Mouse (Mus musculus) spleen, postnatal 10 days (tissue): ENCODE measurements around the gene Ppif.

Experiments
- DNase-seq, 2 experiments: peaks; one replicate each; pipeline ENCODE4 v3.0.0; 2021 to 2022; ENCODE audit warnings: low spot score in 2 of 2

Gene Ppif

DNA sequence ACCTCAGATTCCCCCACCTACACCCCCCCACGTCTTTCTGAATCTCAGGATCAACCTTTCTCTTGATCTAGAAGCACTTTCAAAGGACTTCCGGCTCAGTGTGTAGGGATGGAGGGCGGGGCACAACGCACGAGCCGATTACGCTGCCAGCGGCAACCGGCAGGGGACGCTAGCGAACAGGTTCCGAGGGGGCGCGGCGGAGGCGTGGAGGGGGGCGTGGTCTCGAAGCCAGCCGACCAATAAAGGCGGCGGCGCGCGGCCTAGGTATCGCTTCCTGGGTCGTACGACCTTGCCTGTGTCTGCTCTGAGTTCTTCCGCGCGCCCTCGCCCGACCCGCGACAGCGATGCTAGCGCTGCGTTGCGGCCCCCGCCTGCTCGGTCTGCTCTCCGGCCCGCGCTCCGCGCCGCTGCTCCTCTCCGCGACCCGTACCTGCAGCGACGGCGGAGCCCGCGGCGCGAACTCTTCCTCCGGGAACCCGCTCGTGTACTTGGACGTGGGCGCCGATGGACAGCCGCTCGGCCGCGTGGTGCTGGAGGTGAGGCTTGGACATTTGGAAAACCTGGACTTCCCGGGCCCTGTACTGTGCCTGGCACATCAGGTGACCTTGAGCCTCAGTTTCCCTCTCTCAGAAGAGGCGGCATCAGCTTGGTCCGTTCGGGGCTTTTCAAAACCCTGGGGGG lies at the start of gene Ppif:
Ppif (plus strand) TSS at position 267 of the 681 bp plus-strand sequence.
- peak; percentile 98 for DNase-seq

- no peak for DNase-seq
Measured at GRCm38 (mm10) chr14:25645717-25646116, 48.2 kb upstream of the Ppif start.

- peak; percentile 47 to 73 for DNase-seq
Measured at GRCm38 (mm10) chr14:25646161-25646621, 47.8 kb upstream of the Ppif start.

GRCm38 (mm10) chr14:25651131-25651530 lies 42.8 kb upstream of the Ppif start:
- no peak for DNase-seq

DNA sequence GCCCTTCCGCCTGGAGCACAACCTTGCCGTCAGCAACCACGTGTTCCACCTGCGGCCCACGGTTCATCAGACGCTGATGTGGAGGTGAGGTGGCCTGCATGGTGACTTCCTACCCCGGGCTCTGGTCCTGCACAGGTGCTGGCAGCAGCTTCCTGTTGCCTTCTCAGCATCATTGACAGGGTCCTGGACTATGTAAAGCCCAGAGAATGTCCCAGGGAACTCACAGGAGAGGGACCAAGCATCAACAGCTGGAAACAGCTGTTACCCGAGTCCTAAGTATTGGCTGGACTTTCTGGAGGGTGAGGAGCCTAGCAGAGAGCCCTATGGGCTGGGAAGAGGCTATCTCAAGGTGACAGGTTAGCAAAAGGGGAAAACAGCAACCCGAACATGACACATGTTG lies 42.0 kb upstream of the Ppif start:
- no peak for DNase-seq

GRCm38 (mm10) chr14:25654401-25655197 lies 39.4 kb upstream of the Ppif start:
- DNase-seq, result no peak

DNA sequence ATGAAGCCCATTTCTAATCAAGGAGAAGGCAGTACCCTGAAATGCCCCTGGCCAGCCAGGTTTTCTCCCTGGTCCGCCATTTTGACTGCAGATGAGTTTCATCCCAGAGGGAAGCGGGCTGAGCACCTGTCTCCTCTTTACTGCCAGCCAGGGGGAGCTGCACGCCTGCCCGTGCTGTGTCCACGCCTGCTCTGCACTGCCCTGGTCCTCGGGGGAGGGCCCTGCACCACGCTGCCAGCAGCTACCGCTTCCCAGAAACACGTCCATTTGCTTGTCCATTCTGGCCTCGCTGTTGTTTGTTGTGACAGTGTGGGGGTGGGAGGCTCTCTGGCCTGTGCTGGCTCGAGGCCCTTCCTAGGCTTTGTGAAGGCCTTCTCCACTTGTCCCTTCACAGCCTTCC lies 33.3 kb upstream of the Ppif start:
- no peak for DNase-seq

DNA sequence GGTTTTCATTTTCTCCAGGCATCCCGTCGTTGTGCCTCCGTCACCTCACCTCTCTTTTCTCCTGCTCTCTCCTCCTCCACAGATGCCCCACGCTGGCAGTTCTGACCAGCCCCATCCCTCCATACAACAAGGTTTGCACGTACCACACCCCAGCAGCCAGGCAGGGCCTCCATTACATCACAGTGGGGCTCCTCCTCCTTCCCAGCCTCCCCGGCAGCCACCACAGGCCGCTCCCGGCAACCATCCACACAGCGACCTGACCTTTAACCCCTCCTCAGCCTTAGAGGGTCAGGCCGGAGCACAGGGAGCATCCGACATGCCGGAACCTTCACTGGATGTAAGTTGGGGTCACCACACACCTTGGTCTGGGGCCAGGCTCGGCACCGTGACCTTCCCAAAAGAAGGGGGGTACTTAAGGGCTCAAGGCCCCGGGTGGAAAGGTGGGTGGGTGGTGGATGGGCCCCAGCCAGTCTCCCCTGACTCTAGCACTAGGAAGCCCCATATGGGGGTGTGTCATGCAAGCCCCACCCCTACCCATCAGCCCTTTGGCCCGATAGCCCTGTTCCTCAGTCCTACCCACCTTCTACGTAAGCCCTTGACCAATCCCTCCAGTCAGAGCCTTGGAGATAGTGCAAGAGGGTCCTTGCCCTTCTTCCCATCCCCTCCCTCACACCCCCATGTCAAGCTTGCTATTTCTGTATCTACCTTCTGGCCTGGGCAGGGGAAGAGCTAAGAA lies 32.6 kb upstream of the Ppif start:
- DNase-seq, result no peak

DNA sequence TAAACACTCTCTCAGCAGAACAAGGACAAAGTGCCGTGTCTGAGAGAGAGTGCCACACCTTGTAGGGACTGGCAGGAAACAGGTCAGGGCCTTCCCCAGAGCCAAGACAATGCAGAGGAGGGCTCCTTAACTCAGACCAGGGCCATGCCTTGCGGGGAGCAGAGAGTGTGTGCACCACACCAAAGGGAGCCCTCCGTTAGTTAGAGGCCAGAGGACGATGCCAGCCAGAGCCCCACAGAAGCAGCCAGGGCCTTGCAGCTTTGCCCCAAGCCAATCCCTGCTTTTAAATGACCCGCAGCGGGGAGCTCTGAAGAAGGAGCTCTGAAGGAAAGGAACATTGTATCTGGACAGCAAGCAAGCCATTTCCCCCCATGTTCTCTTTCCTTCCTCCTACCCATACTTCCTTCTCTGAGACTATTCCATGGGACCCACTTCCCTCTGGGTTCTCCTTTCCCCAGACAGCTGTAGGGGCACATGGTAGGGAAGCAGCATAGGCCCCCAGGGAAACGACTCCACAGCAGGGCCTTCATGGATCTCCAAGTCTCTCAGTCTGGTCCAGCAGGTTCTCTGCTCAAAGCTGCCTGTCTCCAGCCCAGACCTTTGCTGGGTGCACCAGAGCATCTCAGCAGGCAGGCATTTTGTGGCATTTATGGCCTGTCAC lies 30.2 kb upstream of the Ppif start:
- DNase-seq, result no peak

GRCm38 (mm10) chr14:25664310-25664695 lies 29.7 kb upstream of the Ppif start:
- DNase-seq, result no peak

- DNase-seq, result no peak
Measured at GRCm38 (mm10) chr14:25665314-25665970, 28.5 kb upstream of the Ppif start.

DNA sequence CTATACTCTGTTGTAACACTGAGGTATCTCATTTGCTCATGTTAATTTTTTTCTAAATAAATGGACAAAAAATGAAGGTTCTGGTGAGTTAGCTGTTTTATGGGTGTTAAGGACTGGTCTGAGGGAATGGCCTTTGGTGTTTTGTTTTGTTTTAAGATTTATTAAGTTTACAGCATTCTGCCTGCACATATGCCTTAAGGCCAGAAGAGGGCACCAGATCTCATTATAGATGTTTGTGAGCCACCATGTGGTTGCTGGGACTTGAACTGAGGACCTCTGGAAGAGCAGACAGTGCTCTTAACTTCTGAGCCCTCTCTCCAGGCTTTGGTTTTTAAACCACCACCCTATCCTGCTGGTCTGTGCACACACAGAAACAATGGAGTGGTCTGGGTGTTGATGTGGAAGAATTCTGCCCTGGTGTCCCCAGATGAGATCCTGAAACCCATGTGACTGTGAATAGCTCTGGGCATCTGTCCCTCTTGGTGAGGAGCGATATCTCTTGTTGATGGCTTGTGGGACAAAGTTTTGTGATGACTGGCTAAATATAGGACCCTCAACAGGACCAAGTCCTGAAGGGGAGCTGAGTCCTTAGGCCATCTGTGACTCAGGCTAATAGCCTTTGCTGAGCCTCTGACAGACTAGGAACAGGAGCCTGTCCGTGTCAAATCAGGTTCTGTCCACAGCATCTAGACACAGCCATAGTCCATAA lies 27.1 kb upstream of the Ppif start:
- DNase-seq, result no peak

DNA sequence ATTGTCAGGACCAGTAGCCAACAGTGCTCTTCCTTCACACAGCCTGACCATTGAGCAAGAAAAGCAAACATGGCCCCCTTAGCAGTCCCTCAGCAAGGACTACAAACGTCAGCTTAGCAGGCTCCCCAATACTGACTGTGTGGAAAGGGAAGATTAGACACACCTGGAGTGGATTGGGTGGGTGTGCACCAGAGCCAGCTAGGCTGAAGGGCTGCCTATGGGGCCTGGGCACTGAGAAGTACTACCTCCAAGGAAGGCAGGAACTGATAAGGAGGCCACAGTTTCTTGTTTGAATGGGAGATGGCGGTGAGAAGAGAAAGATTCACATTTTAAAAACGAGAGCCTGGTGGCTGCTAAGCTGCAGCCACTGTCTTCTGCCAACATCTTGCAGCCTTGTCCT lies 26.4 kb upstream of the Ppif start:
- no peak for DNase-seq

DNA sequence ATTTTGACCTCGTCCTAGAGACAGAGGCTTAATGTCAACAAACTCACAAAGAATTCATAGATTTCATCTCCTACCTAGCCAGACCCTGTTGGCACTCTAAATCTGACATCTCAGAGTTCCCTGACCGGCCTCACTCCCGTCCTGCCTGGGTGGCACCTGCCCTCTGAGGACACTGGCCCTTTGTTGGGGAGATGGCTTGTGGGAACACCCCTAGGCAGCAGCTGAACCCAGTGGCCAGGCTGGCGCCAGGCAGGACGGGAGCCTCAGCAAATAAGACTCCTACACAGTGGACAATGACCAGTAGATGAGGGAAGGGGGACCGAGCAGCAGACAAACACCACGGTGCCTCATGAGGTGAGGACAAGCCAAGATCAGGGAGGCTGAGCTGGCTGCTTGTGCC lies 14.3 kb upstream of the Ppif start:
- DNase-seq, result no peak

GRCm38 (mm10) chr14:25682020-25682419 lies 11.9 kb upstream of the Ppif start:
- DNase-seq, result no peak

DNA sequence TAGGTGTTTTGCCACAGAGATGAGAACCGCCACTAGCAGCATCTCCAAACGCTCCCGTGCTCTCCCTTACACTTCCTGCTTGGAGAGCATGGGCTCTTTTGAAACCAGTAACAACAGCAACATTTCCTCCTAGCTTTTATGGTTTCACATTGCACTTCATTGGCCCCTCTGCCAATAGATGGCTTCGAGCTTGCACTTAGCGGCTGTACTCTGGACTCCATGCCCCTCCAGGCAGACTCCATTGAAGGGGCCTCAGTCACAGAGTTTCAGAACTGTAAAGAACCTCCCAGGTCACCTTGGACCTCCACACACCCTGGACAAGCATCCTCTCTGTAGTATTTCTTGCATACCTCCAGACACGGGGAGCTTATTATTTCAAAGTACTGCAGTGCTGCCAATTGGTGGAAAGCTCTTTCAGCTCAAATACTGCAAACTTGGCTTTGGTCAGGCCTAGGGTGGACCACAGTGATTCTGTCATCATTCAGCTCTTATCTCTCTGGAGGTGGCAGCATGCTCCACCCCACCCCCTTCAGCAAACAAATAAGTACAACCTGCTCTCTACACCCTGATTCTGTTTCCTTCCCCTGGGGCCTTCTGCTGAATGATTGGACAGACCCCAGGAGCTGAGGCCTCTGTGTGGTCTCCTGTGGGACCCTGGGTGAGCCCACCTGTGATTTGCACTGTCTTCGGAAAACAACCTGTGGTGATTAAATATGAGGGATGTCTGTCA lies 7.6 kb upstream of the Ppif start:
- no peak for DNase-seq

DNA sequence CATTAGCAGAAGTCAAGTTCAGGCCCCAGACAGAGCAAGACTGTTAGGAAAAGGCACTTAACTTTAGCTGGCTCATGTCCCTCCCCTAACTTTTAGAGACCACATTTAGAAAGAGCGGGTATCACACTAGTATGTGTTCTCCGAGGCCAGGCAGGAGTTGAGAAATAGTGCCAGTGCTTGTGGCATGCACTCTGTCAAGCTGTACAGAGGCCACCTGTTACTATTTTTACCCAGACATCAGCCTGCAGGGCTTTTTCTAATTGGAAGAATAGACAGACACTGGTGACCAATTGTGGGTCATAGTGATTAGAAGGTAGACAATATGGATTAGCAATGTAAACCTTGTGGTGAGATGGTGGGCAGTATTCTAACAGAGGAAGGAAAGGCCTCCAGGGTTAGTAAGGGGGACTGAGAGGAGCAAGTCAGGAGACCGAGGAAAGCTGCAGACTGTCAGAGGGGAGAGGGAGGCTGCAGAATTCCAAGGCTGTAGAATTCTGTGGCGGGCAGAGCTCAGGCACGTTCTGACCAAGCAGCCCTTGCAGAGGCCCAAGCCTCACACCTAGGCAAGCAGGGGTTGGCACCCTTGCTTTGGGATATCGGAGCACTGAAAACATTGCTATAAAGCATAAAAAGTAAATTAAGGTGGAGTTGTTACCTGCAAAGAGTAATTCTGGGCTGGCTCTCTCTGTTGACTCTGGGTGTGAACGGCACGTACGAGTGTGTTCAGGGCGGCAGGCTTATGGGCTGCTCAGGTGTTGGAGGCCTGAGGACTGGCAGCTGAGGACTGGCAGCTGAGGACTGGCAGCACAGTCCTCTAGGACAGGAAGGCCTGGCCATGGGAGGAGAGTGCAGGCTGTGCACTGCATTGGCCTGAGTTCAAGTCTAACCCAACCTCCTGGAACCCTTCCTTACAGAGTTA lies 6.7 kb upstream of the Ppif start:
- DNase-seq, result no peak

DNA sequence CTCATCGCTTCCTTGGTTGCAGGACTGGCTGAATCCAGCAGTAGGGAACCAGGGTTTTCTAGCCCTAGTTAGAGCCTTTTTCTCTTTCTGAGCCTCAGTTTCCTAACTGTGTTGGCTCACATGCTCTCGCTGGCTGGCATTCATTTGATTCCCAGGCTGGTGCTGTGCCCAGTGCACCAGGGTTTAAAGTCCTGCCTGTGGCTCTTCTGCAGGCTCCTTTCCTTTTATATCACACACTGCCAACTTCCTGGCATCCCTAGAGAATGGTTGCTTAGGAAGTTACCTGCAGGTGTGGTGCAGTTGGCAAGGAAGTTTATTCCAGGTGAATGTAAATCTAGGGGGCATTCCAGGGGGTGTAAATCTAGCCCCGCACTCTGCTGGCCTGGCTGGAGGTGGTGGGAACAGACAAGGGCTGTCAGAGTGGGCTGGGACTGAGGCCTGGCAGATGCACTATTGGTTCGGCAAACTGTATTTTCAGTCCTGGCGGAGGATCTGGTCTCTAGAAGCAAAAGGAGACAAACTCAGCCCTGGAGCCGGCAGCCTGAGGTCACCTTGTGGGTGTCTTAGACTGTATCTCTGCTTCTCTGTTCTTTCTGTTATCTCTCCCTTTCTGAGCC lies 575 bp upstream of the Ppif start:
- peak in 1 of 2 experiments; percentile 27 for DNase-seq

- DNase-seq, result peak in 1 of 2 experiments; percentile 36
Measured at GRCm38 (mm10) chr14:25694569-25694897, 579 bp downstream of the Ppif start.
